ENCODE assay signal across 17 mouse cellular contexts in genomic region chr11:46264584-46264983, GRCm38 (mm10). TPM values are rescaled to one million over a fixed set of nuclear protein-coding genes. Genes with fewer than 3 reads are reported as not detected.
"Had no signal": no experiment of that assay in that cellular context is flagged by ENCODE, and none has a peak within 500 bp of the region (broad histone marks: within the 10 kb centered on the region; RNA-seq: fewer than 3 reads in every experiment).

No protein-coding gene starts in this region.

- ATAC-seq: intestine, embryonic 15.5 days; midbrain, embryonic 13.5 days; midbrain, embryonic 16.5 days had no signal

- H3K9ac ChIP-seq: intestine, embryonic 15.5 days; limb, embryonic 13.5 days; liver, embryonic 13.5 days; lung, embryonic 14.5 days; midbrain, embryonic 13.5 days; stomach, embryonic 15.5 days had no signal

- H3K4me1 ChIP-seq: intestine, embryonic 15.5 days; limb, embryonic 13.5 days; liver, embryonic 13.5 days; midbrain, embryonic 13.5 days; stomach, embryonic 15.5 days had no signal

- H3K9me3 ChIP-seq: intestine, embryonic 15.5 days; liver, embryonic 13.5 days; midbrain, embryonic 13.5 days; stomach, embryonic 15.5 days had no signal

- H3K27me3 ChIP-seq: intestine, embryonic 15.5 days; limb, embryonic 13.5 days; liver, embryonic 13.5 days; midbrain, embryonic 13.5 days; stomach, embryonic 15.5 days had no signal

- H3K27ac ChIP-seq: intestine, embryonic 15.5 days; limb, embryonic 13.5 days; liver, embryonic 13.5 days; midbrain, embryonic 13.5 days; stomach, embryonic 15.5 days had no signal

- H3K4me2 ChIP-seq: intestine, embryonic 15.5 days; limb, embryonic 13.5 days; liver, embryonic 13.5 days; lung, embryonic 14.5 days; midbrain, embryonic 13.5 days; stomach, embryonic 15.5 days had no signal

- DNase-seq: kidney, adult 11 months; kidney, adult 9 months; kidney, postnatal 14 days; kidney, postnatal 4 days; left cerebral cortex, postnatal 4 days; liver, embryonic 13.5 days; lung, embryonic 14.5 days; thymus, postnatal 25 days had no signal

- H3K36me3 ChIP-seq: intestine, embryonic 15.5 days; liver, embryonic 13.5 days; stomach, embryonic 15.5 days had no signal

- H3K4me3 ChIP-seq: intestine, embryonic 15.5 days; limb, embryonic 13.5 days; liver, embryonic 13.5 days; midbrain, embryonic 13.5 days; stomach, embryonic 15.5 days had no signal

RNA-seq across cellular contexts. Expression of gene Fndc9, which starts 29.3 kb away (rescaled TPM):
- total RNA-seq: liver, adult 2 months; megakaryocyte, adult 5-6 weeks had no signal
- polyA plus RNA-seq: intestine, embryonic 15.5 days; liver, adult 2 months; liver, embryonic 16.5 days; lung, embryonic 14.5 days; small intestine, adult 2 months had no signal
